Mouse (Mus musculus): Measurements from ENCODE around the gene Pcyox1. TPM values are rescaled to one million over a fixed set of nuclear protein-coding genes. Genes with fewer than 3 reads are reported as not detected.

The Pcyox1 gene
- 9.2 and 11.0 TPM in 2 replicates for polyA plus RNA-seq (2012; ENCODE audit: low replicate concordance)

GRCm38 (mm10) chr6:86396581-86397256, at the start of gene Pcyox1:
Gene Pcyox1, minus strand, starts transcription at chr6:86397154.

GRCm38 (mm10) chr6:86438272-86439118, 41.5 kb upstream of the Pcyox1 start, which contains the start of gene C87436:
Gene C87436, plus strand, starts transcription at chr6:86438374.

GRCm38 (mm10) chr6:86426358-86426757, 29.4 kb upstream of the Pcyox1 start, which contains the start of gene Gm44790:
Gene Gm44790, plus strand, starts transcription at chr6:86426658.

GRCm38 (mm10) chr6:86404100-86404861, 7.3 kb upstream of the Pcyox1 start, which contains the start of gene Tia1:
Gene Tia1, plus strand, starts transcription at chr6:86404219.

GRCm38 (mm10) chr6:86370764-86371339, 26.1 kb downstream of the Pcyox1 start, which contains the start of gene Snrpg:
Gene Snrpg, plus strand, starts transcription at chr6:86371304.

GRCm38 (mm10) chr6:86365371-86366124, 31.4 kb downstream of the Pcyox1 start, which contains the start of gene Fam136a:
Gene Fam136a, plus strand, starts transcription at chr6:86365646.

Other genes starting within 250 kb of the Pcyox1 start
- 5.0 and 10.1 TPM in 2 replicates for gene Tgfa, start 201.9 kb downstream of the Pcyox1 start, polyA plus RNA-seq (2012; ENCODE audit: low replicate concordance)
- gene Fam136a, start 31.5 kb downstream of the Pcyox1 start, polyA plus RNA-seq (2012; ENCODE audit: low replicate concordance) = 5.5 and 16.4 TPM in 2 replicates
- gene Snrpg, start 25.9 kb downstream of the Pcyox1 start, polyA plus RNA-seq (2012; ENCODE audit: low replicate concordance) = 9.3 and 15.4 TPM in 2 replicates
- gene Tia1, start 7.1 kb upstream of the Pcyox1 start, polyA plus RNA-seq (2012; ENCODE audit: low replicate concordance) = 14.9 and 21.6 TPM in 2 replicates
- gene Gm44790, start 29.5 kb upstream of the Pcyox1 start, polyA plus RNA-seq (2012; ENCODE audit: low replicate concordance) = not detected in 2 replicates
- gene C87436, start 41.2 kb upstream of the Pcyox1 start, polyA plus RNA-seq (2012; ENCODE audit: low replicate concordance) = 4.3 and 8.0 TPM in 2 replicates
- 933 and 1,241 TPM in 2 replicates for gene Pcbp1, start 129.2 kb upstream of the Pcyox1 start, polyA plus RNA-seq (2012; ENCODE audit: low replicate concordance)
- gene Asprv1, start 231.0 kb upstream of the Pcyox1 start, polyA plus RNA-seq (2012; ENCODE audit: low replicate concordance) = 0.63 TPM in 1 of 2 replicates, not detected in the other